ENCODE assay signal across 8 mouse cellular contexts in the genomic region with DNA sequence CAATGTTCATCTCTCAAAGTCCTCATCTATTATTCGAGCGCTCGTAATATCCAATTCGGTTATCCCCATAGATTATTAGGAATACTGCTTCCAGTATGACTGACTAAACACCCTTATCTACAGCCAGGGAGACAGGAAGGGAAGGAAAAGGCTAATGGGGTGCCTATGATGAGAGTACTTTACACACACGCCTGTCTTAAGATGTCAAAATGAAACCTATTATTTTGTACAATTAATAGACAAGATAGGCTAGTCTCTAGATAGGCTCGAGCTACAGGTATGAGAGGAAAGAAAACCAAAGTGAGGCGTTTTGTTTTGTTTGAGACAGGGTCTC. TPM values are rescaled to one million over a fixed set of nuclear protein-coding genes. Genes with fewer than 3 reads are reported as not detected.
DNase-seq lines count a peak whose midpoint lies in the region; ATAC-seq lines count a peak whose summit lies in the region.

No protein-coding gene starts in this region.

- H3K4me3 ChIP-seq in kidney, embryonic 16.5 days (ENCODE audit: low read length), result peak overlapping the region; percentile 90
- H3K4me3 ChIP-seq in embryonic facial prominence, embryonic 11.5 days (ENCODE audit: low read depth, low read length), result peak overlapping the region; percentile 95; the same call in 1 of the 2 replicates
- H3K4me3 ChIP-seq in intestine, embryonic 15.5 days (replicated peaks), result peak overlapping the region; percentile 72
- peak overlapping the region; percentile 90; the same call in 1 of the 2 replicates for H3K4me3 ChIP-seq in neural tube, embryonic 12.5 days

- WGBS in kidney, embryonic 16.5 days, result 53% methylated on average over 7 of the region's 7 CpGs
- WGBS in embryonic facial prominence, embryonic 11.5 days, result 51% methylated on average over 7 of the region's 7 CpGs
- WGBS in intestine, embryonic 15.5 days, result 52% methylated on average over 7 of the region's 7 CpGs
- 59% methylated on average over 7 of the region's 7 CpGs for WGBS in neural tube, embryonic 12.5 days

- H3K9me3 ChIP-seq in kidney, embryonic 16.5 days (ENCODE audit: low read length), result no peaks in the 10 kb centered on the region
- H3K9me3 ChIP-seq in embryonic facial prominence, embryonic 11.5 days (replicated peaks; ENCODE audit: control insufficient read depth, low read length), result no peaks in the 10 kb centered on the region
- H3K9me3 ChIP-seq in intestine, embryonic 15.5 days, result no peaks in the 10 kb centered on the region
- H3K9me3 ChIP-seq in neural tube, embryonic 12.5 days, result no peaks in the 10 kb centered on the region

- peak; percentile 44; the same call in 1 of the 2 replicates for ATAC-seq in kidney, embryonic 16.5 days (ENCODE audit: low FRiP score, low TSS enrichment)
- ATAC-seq in embryonic facial prominence, embryonic 11.5 days (replicated peaks; ENCODE audit: insufficient number of reproducible peaks, low FRiP score, low TSS enrichment, low read depth), result no peak; the same call in 1 of the 2 replicates
- ATAC-seq in intestine, embryonic 15.5 days, result no peak; the same call in 1 of the 2 replicates
- ATAC-seq in neural tube, embryonic 12.5 days (ENCODE audit: low FRiP score, low read depth), result no peak; the same call in 1 of the 2 replicates

- H3K36me3 ChIP-seq in kidney, embryonic 16.5 days (ENCODE audit: insufficient read depth, low read length), result peaks cover 31% of the 10 kb centered on the region
- H3K36me3 ChIP-seq in embryonic facial prominence, embryonic 11.5 days (replicated peaks; ENCODE audit: control insufficient read depth, insufficient read depth, low read depth, low read length), result peaks cover 15% of the 10 kb centered on the region
- H3K36me3 ChIP-seq in intestine, embryonic 15.5 days, result peaks cover 19% of the 10 kb centered on the region
- H3K36me3 ChIP-seq in neural tube, embryonic 12.5 days, result peaks cover 32% of the 10 kb centered on the region

- peak overlapping the region; percentile 81 for H3K27ac ChIP-seq in kidney, embryonic 16.5 days (ENCODE audit: low read length)
- H3K27ac ChIP-seq in embryonic facial prominence, embryonic 11.5 days (replicated peaks; ENCODE audit: low read depth, low read length), result no peak overlapping the region
- peak overlapping the region; percentile 84 for H3K27ac ChIP-seq in intestine, embryonic 15.5 days
- H3K27ac ChIP-seq in neural tube, embryonic 12.5 days, result peak overlapping the region; percentile 34

- H3K4me2 ChIP-seq in kidney, embryonic 16.5 days (replicated peaks; ENCODE audit: low read depth, low read length), result peak overlapping the region; percentile 83
- peak overlapping the region; percentile 41 for H3K4me2 ChIP-seq in embryonic facial prominence, embryonic 11.5 days (ENCODE audit: low read depth, low read length)
- peak overlapping the region; percentile 70 for H3K4me2 ChIP-seq in intestine, embryonic 15.5 days (replicated peaks)
- H3K4me2 ChIP-seq in neural tube, embryonic 12.5 days (replicated peaks), result peak overlapping the region; percentile 80

- peaks cover 22% of the 10 kb centered on the region for H3K4me1 ChIP-seq in kidney, embryonic 16.5 days (ENCODE audit: insufficient read depth, low read length)
- no peaks in the 10 kb centered on the region for H3K4me1 ChIP-seq in embryonic facial prominence, embryonic 11.5 days (ENCODE audit: control insufficient read depth, insufficient read depth, low read length)
- H3K4me1 ChIP-seq in intestine, embryonic 15.5 days (replicated peaks), result 0 out of 2 replicates have a peak, but pooled peaks cover 3% of the 10 kb centered on the region
- H3K4me1 ChIP-seq in neural tube, embryonic 12.5 days, result peaks cover 11% of the 10 kb centered on the region

- no peak for DNase-seq in kidney, postnatal 36 days
- no peak for DNase-seq in embryonic facial prominence, embryonic 11.5 days (ENCODE audit: low spot score)
- no peak for DNase-seq in gastrocnemius, postnatal 4 days (ENCODE audit: low spot score in 2 of 2)
- DNase-seq in B cell, adult 2 months, result no peak
- DNase-seq in frontal cortex, postnatal 25 days (ENCODE audit: low spot score in 2 of 2), result no peak

- H3K9ac ChIP-seq in kidney, embryonic 16.5 days (replicated peaks; ENCODE audit: low read length), result peak overlapping the region; percentile 88
- H3K9ac ChIP-seq in embryonic facial prominence, embryonic 11.5 days (replicated peaks; ENCODE audit: low read length), result peak overlapping the region; percentile 99
- peak overlapping the region; percentile 95; the same call in 1 of the 2 replicates for H3K9ac ChIP-seq in intestine, embryonic 15.5 days
- peak overlapping the region; percentile 18; the same call in 1 of the 2 replicates for H3K9ac ChIP-seq in neural tube, embryonic 12.5 days

- no peaks in the 10 kb centered on the region for H3K27me3 ChIP-seq in kidney, embryonic 16.5 days (ENCODE audit: insufficient read depth, low read length)
- H3K27me3 ChIP-seq in embryonic facial prominence, embryonic 11.5 days (ENCODE audit: control insufficient read depth, insufficient read depth, low read length), result no peaks in the 10 kb centered on the region
- H3K27me3 ChIP-seq in intestine, embryonic 15.5 days (replicated peaks), result no peaks in the 10 kb centered on the region
- no peaks in the 10 kb centered on the region for H3K27me3 ChIP-seq in neural tube, embryonic 12.5 days (replicated peaks)

RNA-seq across cellular contexts. Expression of a gene that starts 0.3 kb away (rescaled TPM):
- polyA plus RNA-seq in kidney, embryonic 16.5 days (2015; fragmentation: Nextera tagmentation; extraction: Ambion mirVana), result 457 and 459 TPM in 2 replicates
- 582 and 608 TPM in 2 replicates for polyA plus RNA-seq in embryonic facial prominence, embryonic 11.5 days (2014; fragmentation: Nextera tagmentation; extraction: Ambion mirVana)
- 548 and 585 TPM in 2 replicates for polyA plus RNA-seq in intestine, embryonic 15.5 days (2015; fragmentation: Nextera tagmentation; extraction: Ambion mirVana)
- 415 and 416 TPM in 2 replicates for polyA plus RNA-seq in neural tube, embryonic 12.5 days (2016; fragmentation: Nextera tagmentation; extraction: Ambion mirVana)
- 100 to 1,000 TPM; 307 to 331 TPM for total RNA-seq in gastrocnemius, postnatal 4 days (2021)

RNA-seq across cellular contexts. Expression of a gene that starts 12.5 kb away (rescaled TPM):
- polyA plus RNA-seq in kidney, embryonic 16.5 days (2015; fragmentation: Nextera tagmentation; extraction: Ambion mirVana), result 90.6 and 100 TPM in 2 replicates
- 22.9 and 24.9 TPM in 2 replicates for polyA plus RNA-seq in embryonic facial prominence, embryonic 11.5 days (2014; fragmentation: Nextera tagmentation; extraction: Ambion mirVana)
- 26.8 and 32.7 TPM in 2 replicates for polyA plus RNA-seq in intestine, embryonic 15.5 days (2015; fragmentation: Nextera tagmentation; extraction: Ambion mirVana)
- 22.4 and 23.4 TPM in 2 replicates for polyA plus RNA-seq in neural tube, embryonic 12.5 days (2016; fragmentation: Nextera tagmentation; extraction: Ambion mirVana)
- 1 to 10 TPM; 4.3 to 5.0 TPM for total RNA-seq in gastrocnemius, postnatal 4 days (2021)

RNA-seq across cellular contexts. Expression of a gene that starts 37.6 kb away (rescaled TPM):
- 22.1 and 23.0 TPM in 2 replicates for polyA plus RNA-seq in kidney, embryonic 16.5 days (2015; fragmentation: Nextera tagmentation; extraction: Ambion mirVana)
- 11.1 and 11.8 TPM in 2 replicates for polyA plus RNA-seq in embryonic facial prominence, embryonic 11.5 days (2014; fragmentation: Nextera tagmentation; extraction: Ambion mirVana)
- polyA plus RNA-seq in intestine, embryonic 15.5 days (2015; fragmentation: Nextera tagmentation; extraction: Ambion mirVana), result 27.9 and 28.7 TPM in 2 replicates
- 21.4 and 24.2 TPM in 2 replicates for polyA plus RNA-seq in neural tube, embryonic 12.5 days (2016; fragmentation: Nextera tagmentation; extraction: Ambion mirVana)
- total RNA-seq in gastrocnemius, postnatal 4 days (2021), result 10 to 100 TPM; 24.1 to 26.7 TPM

Comparison
In these comparisons a context has a peak if more than half of its experiments do, and no peak if none do; other contexts are left out.
1. H3K9ac ChIP-seq: peak in every context shown above with its lines; median percentile 99 in embryonic facial prominence, embryonic 11.5 days; 95 in intestine, embryonic 15.5 days; 88 in kidney, embryonic 16.5 days; 18 in neural tube, embryonic 12.5 days.